Mouse (Mus musculus): ENCODE data around the gene Gga1. TPM values are rescaled to one million over a fixed set of nuclear protein-coding genes. Genes with fewer than 3 reads are reported as not detected.
A peak's percentile ranks its signal among the peaks of the same experiment; 100 is the strongest.
"Not testable (repeated sequence)": the region's sequence is repeated elsewhere in the genome, so short reads cannot be mapped to it uniquely, and the experiment has no call there.

The Gga1 gene
- polyA plus RNA-seq, 1 experiment from 2014 or later, result 56.2 TPM

DNA sequence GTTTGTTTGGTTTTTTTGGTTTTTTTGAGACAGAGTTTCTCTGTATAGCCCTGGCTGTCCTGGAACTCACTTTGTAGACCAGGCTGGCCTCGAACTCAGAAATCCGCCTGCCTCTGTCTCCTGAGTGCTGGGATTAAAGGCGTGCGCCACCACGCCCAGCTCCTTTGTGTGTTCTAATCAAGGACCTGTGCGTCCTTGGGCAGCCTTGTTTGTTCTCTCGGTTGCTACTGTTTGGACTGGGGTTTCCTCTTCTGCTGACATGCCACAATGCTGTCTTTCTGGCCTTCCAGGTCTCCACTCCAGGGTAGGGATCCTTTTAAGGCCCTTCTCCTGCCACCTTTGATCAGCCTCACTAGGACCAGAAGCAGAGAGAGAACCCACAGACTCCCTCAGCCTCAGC lies 30.2 kb upstream of the Gga1 start:
- H3K4me3 ChIP-seq; H3K27me3 ChIP-seq; ATAC-seq (ENCODE audit: borderline replicate concordance, extremely low read depth, low FRiP score, low TSS enrichment); H3K9ac ChIP-seq; H3K9me3 ChIP-seq: not testable (repeated sequence)
- peaks cover 36% of the 10 kb centered on the region for H3K36me3 ChIP-seq
- H3K4me1 ChIP-seq, result peaks cover 86% of the 10 kb centered on the region
- peak overlapping the region; percentile 98; the same call in 1 of the 2 replicates for H3K27ac ChIP-seq
- peak overlapping the region; percentile 75; the same call in 1 of the 2 replicates for H3K4me2 ChIP-seq
- 57% methylated on average over 7 of the region's 7 CpGs for WGBS

DNA sequence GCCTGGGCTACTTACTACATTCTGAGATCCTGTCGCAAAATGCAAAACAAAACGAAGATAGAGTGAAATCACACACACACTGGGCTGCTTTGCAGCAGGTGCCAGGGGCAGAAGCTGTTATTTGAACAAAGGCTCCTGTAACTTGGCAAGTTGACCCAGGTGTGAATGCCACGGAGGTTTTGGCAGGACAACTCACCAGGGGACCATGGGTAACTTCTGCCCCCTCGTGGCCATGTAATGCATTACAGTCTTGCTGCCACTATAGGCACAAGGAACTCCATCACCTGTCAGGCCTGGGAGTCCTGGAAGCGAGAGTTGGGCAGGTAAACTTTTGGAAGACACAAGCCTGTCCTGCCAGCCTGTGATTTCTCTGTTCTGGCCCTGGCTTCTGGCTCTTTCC lies 28.5 kb upstream of the Gga1 start:
- Histone ChIP-seq H3K27me3 (no peaks in the 10 kb centered on the region), H3K4me2 (no peak overlapping the region), H3K9me3 (no peaks in the 10 kb centered on the region), H3K4me3 (no peak overlapping the region), H3K36me3 (peaks cover 36% of the 10 kb centered on the region), H3K4me1 (peaks cover 84% of the 10 kb centered on the region), H3K9ac (no peak overlapping the region), H3K27ac (peak overlapping the region; percentile 61)
- WGBS, result 20% methylated on average over 5 of the region's 5 CpGs
- no peak for ATAC-seq (ENCODE audit: borderline replicate concordance, extremely low read depth, low FRiP score, low TSS enrichment)

DNA sequence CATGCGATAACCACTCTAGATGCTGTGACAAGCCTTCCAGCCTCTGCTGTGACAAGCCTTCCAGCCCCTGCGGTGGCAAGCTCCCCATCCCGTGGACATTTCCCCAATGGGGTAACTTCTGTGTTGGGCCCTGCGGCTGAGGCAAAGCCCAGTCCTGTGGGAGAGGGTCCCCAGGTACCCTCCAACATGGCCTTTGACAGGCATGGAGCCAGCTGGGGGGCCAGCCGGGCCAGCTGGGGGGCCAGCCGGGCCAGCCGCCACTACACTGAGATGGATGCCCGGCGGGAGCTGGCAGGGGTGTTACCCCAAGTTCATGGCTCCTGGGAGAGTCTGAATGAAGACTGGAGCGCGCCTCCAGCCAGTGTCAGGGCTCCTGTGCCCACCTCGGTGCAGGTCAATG lies 27.5 kb upstream of the Gga1 start:
- peak overlapping the region; percentile 83 for H3K27ac ChIP-seq
- H3K9ac ChIP-seq, result 0 out of 2 replicates have a peak overlapping the region, but pooled peaks have one; percentile 5
- peaks cover 74% of the 10 kb centered on the region for H3K4me1 ChIP-seq
- H3K4me2 ChIP-seq, result no peak overlapping the region
- no peak overlapping the region for H3K4me3 ChIP-seq
- ATAC-seq (ENCODE audit: borderline replicate concordance, extremely low read depth, low FRiP score, low TSS enrichment), result no peak
- H3K9me3 ChIP-seq, result no peaks in the 10 kb centered on the region
- 77% methylated on average over 12 of the region's 12 CpGs for WGBS
- H3K36me3 ChIP-seq, result peaks cover 36% of the 10 kb centered on the region
- no peaks in the 10 kb centered on the region for H3K27me3 ChIP-seq

DNA sequence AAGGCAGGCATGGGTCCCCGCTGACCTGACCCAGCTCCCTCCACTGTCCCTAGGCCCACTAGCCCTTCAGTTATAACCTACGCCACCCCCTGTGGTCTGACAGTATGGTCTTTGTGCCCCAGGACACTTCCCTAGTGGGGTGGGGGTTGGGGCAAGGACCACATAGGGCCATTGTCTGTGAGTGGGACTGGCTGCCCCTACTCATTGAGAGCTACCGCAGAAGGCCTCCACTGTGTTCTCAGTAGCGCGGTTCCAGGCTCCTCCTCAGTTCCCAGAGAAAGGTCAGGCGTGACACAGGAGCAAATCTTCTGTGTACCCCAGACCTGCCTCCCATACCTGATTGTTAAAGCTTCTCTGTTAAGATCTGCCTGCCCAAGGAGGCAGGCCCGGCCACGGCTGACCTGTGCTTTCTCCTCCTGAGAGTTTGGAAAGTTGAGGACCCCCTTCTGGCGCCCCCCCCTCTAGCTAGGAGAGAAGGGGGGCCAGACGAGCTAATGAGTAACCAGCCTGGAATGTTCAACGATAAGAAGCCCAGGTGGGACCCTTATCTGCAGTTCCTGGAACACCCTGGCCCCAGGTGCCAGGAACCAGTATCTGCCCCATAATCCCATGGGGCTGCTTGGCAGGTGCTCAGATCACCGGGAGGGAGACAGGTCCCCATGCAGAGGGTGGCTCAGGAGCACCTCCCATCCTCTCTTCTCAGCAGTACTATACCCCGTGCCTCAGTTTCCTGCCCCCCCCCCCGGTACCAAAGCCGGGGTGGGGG lies 26.7 kb upstream of the Gga1 start:
- Histone ChIP-seq H3K27me3 (no peaks in the 10 kb centered on the region), H3K36me3 (peaks cover 36% of the 10 kb centered on the region), H3K4me3 (no peak overlapping the region), H3K27ac (peak overlapping the region; percentile 83), H3K9me3 (no peaks in the 10 kb centered on the region), H3K4me1 (peaks cover 67% of the 10 kb centered on the region), H3K4me2 (no peak overlapping the region), H3K9ac (no peak overlapping the region)
- 40% methylated on average over 15 of the region's 15 CpGs for WGBS
- ATAC-seq (ENCODE audit: borderline replicate concordance, extremely low read depth, low FRiP score, low TSS enrichment), result peak; percentile 40

DNA sequence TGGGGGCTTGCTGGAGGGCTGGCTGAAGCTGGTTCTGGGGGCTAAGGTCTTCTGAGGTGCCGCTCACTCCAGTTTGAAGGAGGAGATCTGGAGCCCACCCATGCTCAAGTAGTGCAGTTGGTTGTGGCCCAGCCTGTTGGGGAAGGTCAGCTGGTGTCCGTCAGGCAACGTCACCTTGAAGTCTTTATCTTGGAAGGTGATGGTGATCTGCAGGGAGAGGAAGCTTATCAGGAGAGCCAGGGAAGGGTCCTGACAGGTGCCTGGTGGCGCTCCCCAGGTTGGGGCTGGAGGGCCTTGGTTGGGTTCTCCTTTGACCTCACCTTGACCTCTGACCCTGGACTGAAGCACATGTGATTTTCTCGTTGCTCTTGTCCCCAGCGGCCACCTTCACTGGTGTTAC lies 26.0 kb upstream of the Gga1 start:
- Histone ChIP-seq H3K36me3 (peaks cover 35% of the 10 kb centered on the region), H3K27me3 (no peaks in the 10 kb centered on the region), H3K9me3 (no peaks in the 10 kb centered on the region), H3K4me3 (no peak overlapping the region), H3K9ac (no peak overlapping the region), H3K27ac (peak overlapping the region; percentile 83), H3K4me1 (peaks cover 60% of the 10 kb centered on the region), H3K4me2 (no peak overlapping the region)
- WGBS, result 40% methylated on average over 6 of the region's 6 CpGs
- no peak for ATAC-seq (ENCODE audit: borderline replicate concordance, extremely low read depth, low FRiP score, low TSS enrichment)

DNA sequence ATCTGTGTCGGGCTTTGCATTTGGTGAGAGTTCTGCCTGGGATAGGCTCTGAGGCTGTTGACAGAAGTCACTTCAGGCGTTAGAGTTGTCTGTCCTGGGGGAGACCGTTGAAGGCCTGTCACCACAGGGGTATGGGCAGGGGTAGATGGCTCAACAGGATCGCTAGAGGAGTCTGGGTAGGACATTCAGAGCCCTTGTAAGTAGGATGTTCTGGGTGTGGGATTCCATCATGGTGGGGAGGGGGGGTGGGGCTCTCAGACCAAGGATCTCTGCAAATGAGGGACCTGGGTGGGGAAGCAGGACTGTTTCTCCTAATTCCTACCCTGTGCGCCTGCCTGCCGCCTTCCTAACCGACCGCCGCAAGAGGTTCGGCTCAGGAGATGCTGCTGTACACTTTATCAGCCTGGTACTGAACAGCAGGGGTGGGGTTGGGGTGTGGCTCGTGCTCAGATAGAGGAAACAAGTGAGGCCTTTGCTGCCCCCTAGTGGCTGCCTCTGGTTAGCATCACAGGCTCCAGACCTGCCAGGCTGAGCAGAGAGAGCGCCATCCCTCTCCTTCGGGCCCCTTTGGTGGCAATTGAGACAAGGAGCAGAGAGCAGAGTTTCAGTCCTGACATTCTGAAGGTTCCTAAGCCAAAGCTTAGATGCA lies 25.4 kb upstream of the Gga1 start:
- Histone ChIP-seq H3K27me3 (no peaks in the 10 kb centered on the region), H3K36me3 (peaks cover 29% of the 10 kb centered on the region), H3K4me1 (peaks cover 53% of the 10 kb centered on the region), H3K4me3 (no peak overlapping the region), H3K9me3 (no peaks in the 10 kb centered on the region), H3K4me2 (no peak overlapping the region; the same call in 1 of the 2 replicates), H3K9ac (no peak overlapping the region), H3K27ac (peak overlapping the region; percentile 83)
- 8% methylated on average over 13 of the region's 13 CpGs for WGBS
- peak; percentile 65 for ATAC-seq (ENCODE audit: borderline replicate concordance, extremely low read depth, low FRiP score, low TSS enrichment)

DNA sequence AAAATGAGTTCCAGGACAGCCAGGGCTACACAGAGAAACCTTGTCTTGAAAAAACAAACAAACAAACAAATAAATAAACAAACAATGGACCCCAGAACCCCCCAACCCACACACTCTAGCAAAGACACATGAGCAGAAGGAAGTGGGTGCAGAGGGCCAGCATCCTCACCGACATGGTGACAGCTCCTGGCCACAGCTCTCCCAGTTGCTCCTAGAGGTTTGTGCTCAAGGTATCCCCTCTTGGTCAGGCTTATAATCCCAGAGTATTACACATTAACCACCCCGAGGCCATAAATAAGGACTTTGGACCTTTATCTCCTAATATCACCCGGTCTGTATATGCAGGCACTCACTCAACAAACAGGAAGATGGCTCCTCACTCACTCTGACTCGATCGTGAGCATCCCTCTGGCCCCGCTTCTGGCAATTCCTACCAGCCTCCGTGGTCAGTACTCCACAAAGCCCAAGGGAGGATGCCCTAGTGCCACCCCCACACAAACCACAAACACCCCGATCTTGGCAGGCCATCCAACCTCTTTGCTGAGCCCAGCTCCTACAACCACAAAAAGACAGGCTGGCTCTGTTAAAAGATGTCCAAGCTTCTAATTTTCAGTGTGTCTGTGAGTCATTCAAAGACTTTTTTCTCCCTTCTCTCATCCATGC lies 21.6 kb upstream of the Gga1 start, which contains the start of gene Lgals2:
TSS of gene Lgals2 (minus strand) at position 227 of the 663 bp plus-strand sequence.
- Histone ChIP-seq H3K4me2 (no peak within 1 kb of the TSS), H3K9me3 (no peaks in the 10 kb centered on the region), H3K4me3 (no peak within 1 kb of the TSS), H3K27me3 (no peaks in the 10 kb centered on the region), H3K36me3 (no peaks in the 10 kb centered on the region), H3K9ac (no peak within 1 kb of the TSS), H3K4me1 (peaks cover 31% of the 10 kb centered on the region), H3K27ac (no peak within 1 kb of the TSS)
- ATAC-seq (ENCODE audit: borderline replicate concordance, extremely low read depth, low FRiP score, low TSS enrichment), result no peak
- 61% methylated on average over 8 of the region's 8 CpGs for WGBS

DNA sequence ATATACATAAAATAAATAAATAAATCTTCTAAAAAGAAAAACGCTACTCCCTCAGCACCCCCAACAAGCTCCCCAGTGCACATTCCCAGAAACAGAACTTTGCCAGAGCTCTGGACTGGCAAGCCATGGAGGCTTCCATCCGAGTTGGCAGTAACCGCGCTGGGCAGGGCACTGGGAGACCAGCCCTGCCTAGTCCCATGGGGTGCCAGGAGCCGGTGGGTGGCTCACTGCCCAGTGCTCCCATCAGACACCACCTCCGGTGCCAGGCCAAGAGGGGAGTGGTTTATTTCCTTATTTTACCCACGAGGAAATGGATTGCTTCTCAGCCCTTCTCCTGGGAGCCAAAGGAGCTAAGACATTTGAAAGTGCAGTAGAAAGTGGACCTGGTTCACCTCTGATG lies 20.0 kb upstream of the Gga1 start:
- Histone ChIP-seq H3K4me2 (no peak overlapping the region), H3K27ac (no peak overlapping the region), H3K4me3 (no peak overlapping the region), H3K4me1 (peaks cover 16% of the 10 kb centered on the region), H3K27me3 (no peaks in the 10 kb centered on the region), H3K9ac (no peak overlapping the region), H3K36me3 (no peaks in the 10 kb centered on the region), H3K9me3 (no peaks in the 10 kb centered on the region)
- ATAC-seq (ENCODE audit: borderline replicate concordance, extremely low read depth, low FRiP score, low TSS enrichment), result no peak
- 65% methylated on average over 7 of the region's 7 CpGs for WGBS

DNA sequence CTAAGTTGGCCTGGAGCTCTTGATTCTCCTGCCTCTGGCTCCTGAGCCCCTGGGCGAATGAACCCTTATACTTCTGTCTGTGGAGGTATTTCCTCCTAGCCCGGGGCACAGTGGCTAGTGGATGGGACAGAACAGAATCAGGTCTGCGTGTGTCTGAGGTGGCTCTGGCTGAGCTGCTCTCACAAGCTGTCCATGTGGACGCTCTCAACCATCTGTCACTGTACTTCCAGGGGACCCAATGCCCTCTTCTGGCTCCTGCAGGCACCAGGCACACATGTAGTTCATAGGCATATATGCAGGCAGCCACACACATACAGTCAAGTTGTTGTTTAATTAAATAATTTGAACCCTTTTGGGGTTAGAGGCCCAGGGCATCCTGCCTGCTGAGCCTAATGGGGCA lies 17.7 kb upstream of the Gga1 start:
- H3K27ac ChIP-seq, result no peak overlapping the region
- ATAC-seq (ENCODE audit: borderline replicate concordance, extremely low read depth, low FRiP score, low TSS enrichment), result no peak
- H3K9me3 ChIP-seq, result no peaks in the 10 kb centered on the region
- peaks cover 27% of the 10 kb centered on the region for H3K4me1 ChIP-seq
- H3K4me3 ChIP-seq, result no peak overlapping the region
- H3K9ac ChIP-seq, result no peak overlapping the region
- H3K27me3 ChIP-seq, result no peaks in the 10 kb centered on the region
- no peak overlapping the region for H3K4me2 ChIP-seq
- no peaks in the 10 kb centered on the region for H3K36me3 ChIP-seq
- whole genome bisulfite sequencing, result 63% methylated on average over 4 of the region's 4 CpGs

DNA sequence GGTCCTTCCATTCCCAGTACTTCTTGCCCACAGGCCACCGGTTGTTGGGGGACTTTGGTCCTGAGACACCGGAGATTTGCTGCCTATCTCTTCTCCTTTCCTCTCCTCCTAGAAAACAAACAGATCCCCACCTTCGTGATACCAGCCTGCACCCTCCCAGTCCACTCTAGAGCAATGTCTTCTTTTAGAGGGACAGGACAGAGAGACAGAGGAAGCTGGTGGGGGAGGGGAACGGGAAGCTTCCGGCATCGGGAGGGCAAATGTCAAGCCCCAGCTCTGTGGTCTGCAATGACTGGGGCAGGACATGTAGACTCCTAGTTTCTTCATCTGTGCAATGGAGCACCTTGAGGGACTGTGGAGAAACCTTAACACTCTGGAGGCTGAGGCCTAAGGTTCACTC lies 17.3 kb upstream of the Gga1 start:
- no peak overlapping the region for H3K9ac ChIP-seq
- H3K4me1 ChIP-seq, result peaks cover 27% of the 10 kb centered on the region
- no peak overlapping the region for H3K27ac ChIP-seq
- ATAC-seq (ENCODE audit: borderline replicate concordance, extremely low read depth, low FRiP score, low TSS enrichment), result no peak
- no peak overlapping the region for H3K4me3 ChIP-seq
- H3K27me3 ChIP-seq, result no peaks in the 10 kb centered on the region
- no peak overlapping the region for H3K4me2 ChIP-seq
- 46% methylated on average over 6 of the region's 6 CpGs for whole genome bisulfite sequencing
- H3K36me3 ChIP-seq, result no peaks in the 10 kb centered on the region
- no peaks in the 10 kb centered on the region for H3K9me3 ChIP-seq

DNA sequence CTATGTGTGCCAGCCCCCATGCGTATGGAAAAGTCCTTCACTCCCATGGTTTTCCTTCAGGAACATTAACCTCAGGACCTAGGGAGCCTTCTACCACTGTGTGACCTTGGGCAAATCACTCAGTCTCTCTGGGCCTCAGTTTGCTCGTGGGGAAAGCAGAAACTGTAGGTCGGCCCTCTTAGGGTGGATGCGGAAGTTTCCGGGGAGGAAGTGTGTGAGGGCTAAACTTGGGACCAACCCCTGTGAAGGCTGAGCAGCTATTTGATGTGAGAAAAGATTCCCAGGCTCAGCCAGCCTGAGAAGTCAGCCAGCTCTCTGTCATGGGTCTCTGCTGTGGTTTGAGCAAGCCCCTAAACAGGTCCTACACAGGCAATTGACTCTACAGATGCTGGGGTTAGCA lies 14.7 kb upstream of the Gga1 start:
- H3K4me3 ChIP-seq, result no peak overlapping the region
- H3K36me3 ChIP-seq, result no peaks in the 10 kb centered on the region
- no peak for ATAC-seq (ENCODE audit: borderline replicate concordance, extremely low read depth, low FRiP score, low TSS enrichment)
- H3K9ac ChIP-seq, result no peak overlapping the region
- no peaks in the 10 kb centered on the region for H3K9me3 ChIP-seq
- no peak overlapping the region for H3K27ac ChIP-seq
- H3K4me2 ChIP-seq, result no peak overlapping the region
- peaks cover 26% of the 10 kb centered on the region for H3K4me1 ChIP-seq
- 72% methylated on average over 5 of the region's 5 CpGs for WGBS
- no peaks in the 10 kb centered on the region for H3K27me3 ChIP-seq

DNA sequence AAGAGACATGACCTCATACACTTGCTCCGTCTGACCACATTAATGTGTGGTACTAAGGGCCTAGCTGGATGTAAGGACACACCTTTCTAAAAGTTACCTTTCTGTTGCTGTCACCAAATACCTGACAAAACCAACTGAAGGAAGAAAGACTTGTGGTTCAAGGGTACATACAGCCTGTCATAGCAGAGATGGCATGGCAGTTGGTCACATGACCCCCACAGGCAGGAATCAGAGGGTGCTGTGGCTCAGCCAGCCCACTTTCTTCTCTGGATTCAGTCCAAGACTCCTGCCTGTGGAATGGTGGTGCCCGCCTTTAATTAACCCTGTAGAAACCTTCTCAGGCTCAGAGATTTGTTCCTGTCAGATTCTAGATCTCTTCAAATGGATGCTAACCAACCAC lies 13.8 kb upstream of the Gga1 start:
- Histone ChIP-seq H3K4me1 (peaks cover 28% of the 10 kb centered on the region), H3K27ac (peak overlapping the region; percentile 64), H3K27me3 (no peaks in the 10 kb centered on the region), H3K4me2 (no peak overlapping the region), H3K9ac (no peak overlapping the region), H3K36me3 (no peaks in the 10 kb centered on the region), H3K4me3 (no peak overlapping the region), H3K9me3 (no peaks in the 10 kb centered on the region)
- WGBS, result 48% methylated on average over 2 of the region's 2 CpGs
- no peak for ATAC-seq (ENCODE audit: borderline replicate concordance, extremely low read depth, low FRiP score, low TSS enrichment)

Measured in lung, embryonic 15.5 days (tissue).